Mouse (Mus musculus) right cerebral cortex, postnatal 25 days (tissue): ENCODE results near the gene Gm19402.

Source experiments
- DNase-seq: peaks from one replicate; pipeline ENCODE4 v3.0.0; 2022

Gene Gm19402

GRCm38 (mm10) chr10:77663949-77664665, 26.4 kb downstream of the Gm19402 start:
- DNase-seq = no peak

GRCm38 (mm10) chr10:77658286-77658994, 32.1 kb downstream of the Gm19402 start:
- DNase-seq = no peak

- no peak for DNase-seq
These were observed 38.5 kb downstream of the Gm19402 start for GRCm38 (mm10) chr10:77652046-77652445.

- no peak for DNase-seq
These were observed 42.7 kb downstream of the Gm19402 start for GRCm38 (mm10) chr10:77647901-77648300.

GRCm38 (mm10) chr10:77647461-77647860, 43.1 kb downstream of the Gm19402 start:
- no peak for DNase-seq

- no peak for DNase-seq
These were observed 45.0 kb downstream of the Gm19402 start for GRCm38 (mm10) chr10:77645571-77645970.

GRCm38 (mm10) chr10:77643160-77643559, 47.4 kb downstream of the Gm19402 start:
- DNase-seq = no peak
